Mouse (Mus musculus): ENCODE results near the gene Osbpl11. TPM values are rescaled to one million over a fixed set of nuclear protein-coding genes. Genes with fewer than 3 reads are reported as not detected.
"Not testable (repeated sequence)": the region's sequence is repeated elsewhere in the genome, so short reads cannot be mapped to it uniquely, and the experiment has no call there.

Osbpl11 gene
- total RNA-seq, 1 experiment from 2014 or later, result 20.2 TPM

GRCm38 (mm10) chr16:33171800-33172199, 13.1 kb upstream of the Osbpl11 start:
- no peak for ATAC-seq (replicated peaks in 1 of 2; ENCODE audit: insufficient read depth in 1 of 2, low FRiP score in 2 of 2, low TSS enrichment in 1 of 2, low read depth in 1 of 2, poor library complexity in 2 of 2, severe bottlenecking in 2 of 2)

- no peak for ATAC-seq (replicated peaks in 1 of 2; ENCODE audit: insufficient read depth in 1 of 2, low FRiP score in 2 of 2, low TSS enrichment in 1 of 2, low read depth in 1 of 2, poor library complexity in 2 of 2, severe bottlenecking in 2 of 2)
These were observed 11.7 kb upstream of the Osbpl11 start for GRCm38 (mm10) chr16:33173151-33173550.

- no peak for ATAC-seq (replicated peaks in 1 of 2; ENCODE audit: insufficient read depth in 1 of 2, low FRiP score in 2 of 2, low TSS enrichment in 1 of 2, low read depth in 1 of 2, poor library complexity in 2 of 2, severe bottlenecking in 2 of 2)
These were observed 10.2 kb upstream of the Osbpl11 start for GRCm38 (mm10) chr16:33174695-33175094.

- not testable (repeated sequence) for ATAC-seq (replicated peaks in 1 of 2; ENCODE audit: insufficient read depth in 1 of 2, low FRiP score in 2 of 2, low TSS enrichment in 1 of 2, low read depth in 1 of 2, poor library complexity in 2 of 2, severe bottlenecking in 2 of 2)
These were observed 8.0 kb upstream of the Osbpl11 start for GRCm38 (mm10) chr16:33176831-33177230.

- no peak for ATAC-seq (replicated peaks in 1 of 2; ENCODE audit: insufficient read depth in 1 of 2, low FRiP score in 2 of 2, low TSS enrichment in 1 of 2, low read depth in 1 of 2, poor library complexity in 2 of 2, severe bottlenecking in 2 of 2)
These were observed 7.1 kb upstream of the Osbpl11 start for GRCm38 (mm10) chr16:33177722-33178121.

- ATAC-seq (replicated peaks in 1 of 2; ENCODE audit: insufficient read depth in 1 of 2, low FRiP score in 2 of 2, low TSS enrichment in 1 of 2, low read depth in 1 of 2, poor library complexity in 2 of 2, severe bottlenecking in 2 of 2), result peak; percentile 53 to 80
These were observed 6.4 kb upstream of the Osbpl11 start for GRCm38 (mm10) chr16:33178278-33179074.

- ATAC-seq (replicated peaks in 1 of 2; ENCODE audit: insufficient read depth in 1 of 2, low FRiP score in 2 of 2, low TSS enrichment in 1 of 2, low read depth in 1 of 2, poor library complexity in 2 of 2, severe bottlenecking in 2 of 2), result not testable (repeated sequence)
These were observed 5.6 kb upstream of the Osbpl11 start for GRCm38 (mm10) chr16:33179222-33179621.

- no peak for ATAC-seq (replicated peaks in 1 of 2; ENCODE audit: insufficient read depth in 1 of 2, low FRiP score in 2 of 2, low TSS enrichment in 1 of 2, low read depth in 1 of 2, poor library complexity in 2 of 2, severe bottlenecking in 2 of 2)
These were observed 5.0 kb upstream of the Osbpl11 start for GRCm38 (mm10) chr16:33179911-33180310.

GRCm38 (mm10) chr16:33180793-33181192, 4.1 kb upstream of the Osbpl11 start:
- no peak for ATAC-seq (replicated peaks in 1 of 2; ENCODE audit: insufficient read depth in 1 of 2, low FRiP score in 2 of 2, low TSS enrichment in 1 of 2, low read depth in 1 of 2, poor library complexity in 2 of 2, severe bottlenecking in 2 of 2)

GRCm38 (mm10) chr16:33185261-33186046, 583 bp downstream of the Osbpl11 start:
- ATAC-seq (replicated peaks in 1 of 2; ENCODE audit: insufficient read depth in 1 of 2, low FRiP score in 2 of 2, low TSS enrichment in 1 of 2, low read depth in 1 of 2, poor library complexity in 2 of 2, severe bottlenecking in 2 of 2), result peak; percentile 37 to 41; a peak in 3 of 4 replicates

GRCm38 (mm10) chr16:33186134-33186533, 1.3 kb downstream of the Osbpl11 start:
- no peak for ATAC-seq (replicated peaks in 1 of 2; ENCODE audit: insufficient read depth in 1 of 2, low FRiP score in 2 of 2, low TSS enrichment in 1 of 2, low read depth in 1 of 2, poor library complexity in 2 of 2, severe bottlenecking in 2 of 2)

- ATAC-seq (replicated peaks in 1 of 2; ENCODE audit: insufficient read depth in 1 of 2, low FRiP score in 2 of 2, low TSS enrichment in 1 of 2, low read depth in 1 of 2, poor library complexity in 2 of 2, severe bottlenecking in 2 of 2), result no peak
These were observed 3.2 kb downstream of the Osbpl11 start for GRCm38 (mm10) chr16:33188076-33188475.

- ATAC-seq (replicated peaks in 1 of 2; ENCODE audit: insufficient read depth in 1 of 2, low FRiP score in 2 of 2, low TSS enrichment in 1 of 2, low read depth in 1 of 2, poor library complexity in 2 of 2, severe bottlenecking in 2 of 2), result no peak
These were observed 6.8 kb downstream of the Osbpl11 start for GRCm38 (mm10) chr16:33191671-33192091.

- ATAC-seq (replicated peaks in 1 of 2; ENCODE audit: insufficient read depth in 1 of 2, low FRiP score in 2 of 2, low TSS enrichment in 1 of 2, low read depth in 1 of 2, poor library complexity in 2 of 2, severe bottlenecking in 2 of 2), result no peak
These were observed 7.4 kb downstream of the Osbpl11 start for GRCm38 (mm10) chr16:33192280-33192679.

GRCm38 (mm10) chr16:33193649-33194048, 8.8 kb downstream of the Osbpl11 start:
- peak; percentile 60 to 87; a peak in 3 of 4 replicates for ATAC-seq (replicated peaks in 1 of 2; ENCODE audit: insufficient read depth in 1 of 2, low FRiP score in 2 of 2, low TSS enrichment in 1 of 2, low read depth in 1 of 2, poor library complexity in 2 of 2, severe bottlenecking in 2 of 2)

GRCm38 (mm10) chr16:33195686-33196313, 10.9 kb downstream of the Osbpl11 start:
- peak; percentile 60 to 75; a peak in 2 of 4 replicates for ATAC-seq (replicated peaks in 1 of 2; ENCODE audit: insufficient read depth in 1 of 2, low FRiP score in 2 of 2, low TSS enrichment in 1 of 2, low read depth in 1 of 2, poor library complexity in 2 of 2, severe bottlenecking in 2 of 2)

- ATAC-seq (replicated peaks in 1 of 2; ENCODE audit: insufficient read depth in 1 of 2, low FRiP score in 2 of 2, low TSS enrichment in 1 of 2, low read depth in 1 of 2, poor library complexity in 2 of 2, severe bottlenecking in 2 of 2), result no peak
These were observed 11.7 kb downstream of the Osbpl11 start for GRCm38 (mm10) chr16:33196578-33196977.

GRCm38 (mm10) chr16:33200589-33200988, 15.7 kb downstream of the Osbpl11 start:
- ATAC-seq (replicated peaks in 1 of 2; ENCODE audit: insufficient read depth in 1 of 2, low FRiP score in 2 of 2, low TSS enrichment in 1 of 2, low read depth in 1 of 2, poor library complexity in 2 of 2, severe bottlenecking in 2 of 2), result no peak
